Mouse (Mus musculus): ENCODE data around the gene Gm42791.

DNA sequence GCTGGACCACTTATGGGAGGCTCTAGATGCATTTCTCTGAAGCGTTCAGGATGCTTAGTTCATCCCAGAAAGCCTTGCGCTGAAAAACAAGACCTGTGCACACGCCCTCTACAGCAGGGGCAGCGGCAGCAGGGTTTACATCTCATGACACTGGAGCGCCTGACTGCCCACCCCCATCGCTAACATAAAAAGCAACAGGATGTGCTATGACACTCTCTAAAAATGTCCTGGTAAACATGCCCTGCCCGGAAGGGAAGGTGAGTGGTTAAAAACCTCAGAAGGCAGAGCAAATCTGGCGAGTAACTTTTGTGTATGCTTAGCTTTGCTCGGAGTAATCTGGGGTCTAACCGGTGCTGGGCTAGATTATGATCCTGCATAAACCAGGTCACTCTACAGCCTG lies 128.4 kb downstream of the Gm42791 start:
- TF ChIP-seq CTCF (IDR thresholded peaks at IDR 0.05; ENCODE audit: extremely low read depth, insufficient read length, insufficient replicate concordance, low read depth, low read length), result no peak
- TF ChIP-seq POLR2A (IDR thresholded peaks at IDR 0.05; ENCODE audit: low read depth, low read length), result no peak
